Mouse (Mus musculus): ENCODE results near the gene Sass6. TPM values are rescaled to one million over a fixed set of nuclear protein-coding genes. Genes with fewer than 3 reads are reported as not detected.

Sass6 gene
- polyA plus RNA-seq, 1 experiment from 2014 or later, result 13.1 TPM

Other genes with a start within 250 kb of the Sass6 start
- 4.1 TPM in 2 replicates for gene Cdc14a, start 170.9 kb upstream of the Sass6 start, polyA plus RNA-seq (2014; fragmentation: Nextera tagmentation; extraction: Ambion mirVana)
- 113 and 115 TPM in 2 replicates for gene Rtca, start 86.8 kb upstream of the Sass6 start, polyA plus RNA-seq (2014; fragmentation: Nextera tagmentation; extraction: Ambion mirVana)
- 10.9 and 11.6 TPM in 2 replicates for gene Dbt, start 81.9 kb upstream of the Sass6 start, polyA plus RNA-seq (2014; fragmentation: Nextera tagmentation; extraction: Ambion mirVana)
- 0.39 TPM in 1 of 2 replicates, not detected in the other for gene Lrrc39, start 32.0 kb upstream of the Sass6 start, polyA plus RNA-seq (2014; fragmentation: Nextera tagmentation; extraction: Ambion mirVana)
- gene Trmt13, start 19.6 kb downstream of the Sass6 start, polyA plus RNA-seq (2014; fragmentation: Nextera tagmentation; extraction: Ambion mirVana), result 15.9 and 24.5 TPM in 2 replicates
- 71.2 and 77.0 TPM in 2 replicates for gene Mfsd14a, start 67.7 kb downstream of the Sass6 start, polyA plus RNA-seq (2014; fragmentation: Nextera tagmentation; extraction: Ambion mirVana)
- gene Gm43191, start 86.3 kb downstream of the Sass6 start, polyA plus RNA-seq (2014; fragmentation: Nextera tagmentation; extraction: Ambion mirVana), result not detected in 2 replicates
- 10.1 and 10.3 TPM in 2 replicates for gene Slc35a3, start 117.8 kb downstream of the Sass6 start, polyA plus RNA-seq (2014; fragmentation: Nextera tagmentation; extraction: Ambion mirVana)
- 18.9 and 19.5 TPM in 2 replicates for gene Agl, start 213.2 kb downstream of the Sass6 start, polyA plus RNA-seq (2014; fragmentation: Nextera tagmentation; extraction: Ambion mirVana)

Data from hindbrain, embryonic 14.5 days (tissue).